Mouse (Mus musculus) liver, adult 2 months (tissue): ENCODE results near the gene 1700029P11Rik.

Experiments used
- CTCF ChIP-seq: fragments of 200-500 bp; IDR thresholded peaks from 2 replicates; pipeline ENCODE4 v1.5.1; 2011; ENCODE audit warnings: low read depth, low read length, control low read depth
- POLR2A ChIP-seq: fragments of 200-500 bp; IDR thresholded peaks from 2 replicates; pipeline ENCODE4 v1.6.1; 2011; ENCODE audit warnings: low read length, control low read depth; ENCODE audit not compliant: insufficient read depth; ENCODE audit errors: extremely low read depth

DNA sequence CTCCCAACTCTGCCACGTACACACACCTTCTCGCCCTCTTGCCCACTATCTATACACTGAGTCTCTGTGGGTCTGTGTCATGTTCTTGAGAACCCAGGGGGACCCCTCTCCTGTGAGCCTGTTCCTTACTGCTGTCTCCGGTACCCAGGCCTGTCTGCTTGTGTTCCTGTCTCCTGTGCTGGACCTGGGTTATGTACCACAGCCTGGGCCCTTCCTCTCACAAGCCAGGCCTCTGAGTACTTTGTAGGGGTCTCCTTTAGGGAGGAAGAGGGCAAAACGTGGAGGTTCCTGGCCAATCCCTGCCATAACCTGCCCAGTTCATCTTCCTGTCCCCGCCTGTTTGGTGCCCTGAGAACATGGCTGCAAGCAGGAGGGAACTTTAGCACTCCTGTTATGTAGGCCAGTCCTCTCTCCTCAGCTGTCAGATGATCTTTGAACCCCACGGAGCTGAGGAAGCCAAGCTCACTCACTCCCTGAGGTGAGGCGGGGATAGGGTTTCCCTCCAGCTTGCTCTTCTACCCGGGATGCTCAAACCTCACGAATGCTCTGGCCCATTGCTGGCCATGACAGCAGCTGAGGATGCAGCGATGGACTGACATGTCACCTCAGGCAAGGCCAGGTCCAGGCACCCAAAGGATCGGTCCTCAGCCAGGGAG, 30.7 kb upstream of the 1700029P11Rik start:
- TF ChIP-seq CTCF: no peak
- TF ChIP-seq POLR2A: no peak
